Mouse (Mus musculus) left cerebral cortex, adult 18-20 months (tissue): ENCODE measurements around the gene Slc25a21. TPM values are rescaled to one million over a fixed set of nuclear protein-coding genes. Genes with fewer than 3 reads are reported as not detected.

ENCODE experiments used
- DNase-seq, 2 experiments: peaks; one replicate each; pipeline ENCODE4 v3.0.0; 2021 to 2022; ENCODE audit warnings: low spot score in 2 of 2, mixed read lengths in 1 of 2
- total RNA-seq, 2 experiments: library from RNA; stranded (reverse); gene quantifications; 2 replicates each; pipeline ENCODE4 v1.2.3; 2021

The Slc25a21 gene
- total RNA-seq, 2 experiments from 2014 or later = 0.89 to 0.95 TPM

DNA sequence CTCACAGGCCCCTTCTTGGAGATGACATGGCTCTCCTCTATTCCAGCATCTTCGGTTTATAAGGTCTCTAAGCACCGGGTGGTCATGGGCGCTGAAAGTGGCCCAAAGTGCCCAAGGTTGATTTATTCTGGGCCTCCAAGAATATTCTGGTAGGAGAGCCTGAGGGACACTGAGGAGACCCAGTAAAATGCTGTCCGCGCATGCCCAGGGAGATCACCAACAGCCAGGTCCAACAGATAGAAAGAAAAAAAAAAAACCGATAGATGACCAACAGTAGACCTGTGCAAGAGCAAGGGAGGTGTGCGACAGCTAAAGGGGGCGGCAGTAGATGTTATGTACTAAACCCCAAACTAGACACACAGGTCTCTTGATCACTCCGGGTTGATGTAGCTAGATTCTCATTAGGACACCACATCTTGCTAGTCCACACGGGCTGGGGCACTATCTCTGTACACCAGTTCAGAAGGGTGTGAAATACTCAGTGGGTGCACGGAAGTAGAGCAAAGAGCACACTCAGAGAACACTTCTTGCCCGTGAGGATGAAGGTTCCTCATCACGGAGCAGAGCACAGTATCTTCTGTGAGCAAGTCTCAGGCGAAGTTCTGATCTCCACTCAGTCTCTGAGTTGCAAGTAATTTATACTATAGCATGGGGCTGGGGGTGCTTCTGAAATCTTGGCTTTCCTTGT lies 503.7 kb downstream of the Slc25a21 start:
- DNase-seq = no peak

GRCm38 (mm10) chr12:56692536-56692935 lies 504.7 kb downstream of the Slc25a21 start:
- no peak for DNase-seq

DNA sequence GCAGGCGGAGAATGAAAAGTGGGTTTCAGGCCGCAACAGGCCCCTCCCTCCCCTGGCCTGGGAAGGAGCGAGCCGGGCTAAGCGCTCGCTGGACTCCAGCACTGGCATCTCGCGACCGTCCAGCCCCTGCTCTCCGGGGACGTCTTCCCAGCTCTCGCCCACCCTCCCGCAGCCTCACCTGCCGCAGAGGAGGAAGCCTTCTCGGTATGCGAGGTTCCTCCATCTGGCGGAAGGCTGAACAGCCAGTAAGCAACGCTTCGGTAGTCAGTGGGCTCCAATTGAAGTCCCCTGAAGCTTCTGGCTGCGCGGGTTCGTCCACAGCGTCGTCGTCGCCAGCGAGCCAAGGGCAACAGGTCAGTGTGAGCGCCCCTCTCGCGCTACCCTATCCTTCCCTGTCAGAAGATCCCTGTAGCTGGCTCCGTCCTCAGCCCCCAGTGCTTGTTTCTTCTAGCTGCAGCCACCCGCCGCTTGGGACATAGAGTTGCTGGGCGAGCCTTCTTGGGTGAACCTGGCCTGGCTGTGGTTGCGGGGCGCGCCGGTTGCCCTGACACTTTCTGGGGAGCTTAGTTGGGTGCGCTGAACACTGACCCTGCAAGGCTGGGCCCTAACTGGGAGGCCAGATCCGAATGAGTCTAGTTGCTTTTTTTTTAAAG lies 505.7 kb downstream of the Slc25a21 start, which contains the start of gene Pax9:
TSS of gene Pax9 (plus strand) at position 341 of the 653 bp plus-strand sequence.
- DNase-seq = no peak

DNA sequence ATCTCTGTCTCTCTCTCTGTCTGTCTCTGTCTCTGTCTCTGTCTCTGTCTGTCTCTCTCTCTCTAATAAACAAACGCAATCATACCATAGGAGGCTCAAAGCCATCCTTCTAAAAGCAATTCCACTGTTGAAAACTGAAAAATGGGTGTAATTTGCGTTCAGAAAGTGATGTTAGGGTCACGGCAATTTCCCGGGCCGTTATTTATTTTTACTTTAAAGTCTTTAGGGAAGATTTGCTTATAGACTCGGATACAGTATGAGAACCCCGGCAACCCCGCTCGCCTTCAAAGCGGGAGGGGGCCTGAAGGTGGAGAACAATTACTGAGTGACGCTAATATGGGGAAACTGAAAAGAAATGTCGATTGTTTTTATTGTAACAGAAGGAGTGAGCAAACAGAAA lies 506.3 kb downstream of the Slc25a21 start:
- no peak for DNase-seq

GRCm38 (mm10) chr12:56690366-56690765 lies 506.9 kb downstream of the Slc25a21 start:
- no peak for DNase-seq

- DNase-seq = no peak
Observed at GRCm38 (mm10) chr12:56689736-56690135, 507.5 kb downstream of the Slc25a21 start.

GRCm38 (mm10) chr12:56689331-56689730 lies 507.9 kb downstream of the Slc25a21 start:
- no peak for DNase-seq

DNA sequence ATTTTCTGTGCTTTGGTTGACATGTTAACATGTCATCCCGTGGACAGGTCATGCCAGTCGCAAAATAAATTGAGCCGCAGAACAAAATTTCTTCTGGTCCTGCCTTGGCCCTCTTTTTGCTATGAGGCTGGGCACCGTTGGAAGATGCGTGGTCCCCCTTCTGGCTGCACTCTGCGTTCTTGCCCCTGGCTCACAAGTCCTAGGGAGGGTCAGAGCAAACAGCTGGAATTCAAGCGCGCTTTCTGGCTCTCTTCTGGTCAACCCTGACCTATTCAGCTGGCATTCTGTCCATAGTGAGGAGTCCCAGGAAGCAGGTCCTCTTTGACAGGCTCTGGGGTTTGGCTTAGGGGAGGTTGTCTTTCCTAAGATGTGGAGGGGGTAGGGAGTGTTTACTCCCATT lies 508.4 kb downstream of the Slc25a21 start:
- no peak for DNase-seq

DNA sequence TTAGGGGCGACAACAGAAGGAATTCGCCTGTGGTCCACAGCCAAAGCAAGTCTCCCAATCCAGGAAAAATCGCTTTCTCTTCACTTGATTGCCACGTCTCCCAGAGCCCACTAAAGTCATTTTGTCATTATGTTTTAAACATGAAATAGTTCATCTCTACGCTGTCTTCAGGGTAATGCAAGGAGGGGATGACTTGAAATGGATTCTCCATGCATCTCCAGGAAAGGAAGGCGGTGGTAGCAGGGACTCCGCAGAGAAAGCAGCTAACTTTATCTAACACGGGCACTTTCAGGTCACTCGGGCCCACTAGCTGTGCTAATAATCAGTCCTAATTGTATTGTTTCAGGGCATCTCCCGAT lies 508.8 kb downstream of the Slc25a21 start:
- no peak for DNase-seq

DNA sequence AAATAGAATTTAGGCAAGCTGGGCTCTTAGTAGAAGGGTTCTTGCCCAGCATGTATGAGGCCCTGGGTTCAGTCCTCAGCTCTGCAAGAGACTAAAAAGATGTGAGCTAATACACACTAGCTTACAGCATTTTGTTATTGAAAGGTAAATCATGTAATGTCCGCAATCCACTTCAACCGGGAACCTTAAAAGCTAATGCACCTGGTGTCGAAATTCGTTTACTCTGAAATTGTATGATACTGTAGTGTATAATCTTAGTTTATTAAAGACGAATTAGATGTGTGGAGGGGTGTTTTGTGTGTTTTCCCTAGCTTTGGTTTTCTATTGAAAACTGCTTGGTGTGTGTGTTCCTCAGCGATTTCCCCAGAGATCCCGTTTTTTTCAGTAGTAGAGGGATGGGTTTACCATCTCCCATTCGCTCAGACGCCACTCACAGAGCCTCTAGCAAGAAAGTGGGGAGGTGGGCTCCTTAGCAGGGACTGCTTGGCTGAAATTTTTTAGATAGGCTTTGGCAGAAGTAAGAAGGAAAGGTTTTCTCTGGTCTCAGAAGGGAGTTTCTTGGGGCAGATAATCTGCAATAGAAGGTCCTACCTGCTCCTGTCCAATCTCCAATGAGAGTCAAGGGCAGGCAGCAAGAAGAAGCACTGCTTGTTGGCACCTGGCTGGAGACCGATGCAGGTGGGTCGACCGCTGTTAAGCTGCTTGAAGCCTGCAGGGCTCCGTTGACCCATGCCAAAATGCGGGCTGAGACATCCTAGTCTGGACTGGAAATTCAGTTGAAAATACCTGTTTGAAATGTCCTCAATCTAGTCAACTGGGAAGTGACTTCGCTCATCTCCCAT lies 509.4 kb downstream of the Slc25a21 start:
- DNase-seq = no peak

- DNase-seq = no peak
Observed at GRCm38 (mm10) chr12:56681096-56681811, 516.0 kb downstream of the Slc25a21 start.

GRCm38 (mm10) chr12:56677620-56678019 lies 519.7 kb downstream of the Slc25a21 start:
- no peak for DNase-seq

- DNase-seq = no peak
Observed at GRCm38 (mm10) chr12:56674726-56675125, 522.5 kb downstream of the Slc25a21 start.

- no peak for DNase-seq
Observed at GRCm38 (mm10) chr12:56670795-56671194, 526.5 kb downstream of the Slc25a21 start.

DNA sequence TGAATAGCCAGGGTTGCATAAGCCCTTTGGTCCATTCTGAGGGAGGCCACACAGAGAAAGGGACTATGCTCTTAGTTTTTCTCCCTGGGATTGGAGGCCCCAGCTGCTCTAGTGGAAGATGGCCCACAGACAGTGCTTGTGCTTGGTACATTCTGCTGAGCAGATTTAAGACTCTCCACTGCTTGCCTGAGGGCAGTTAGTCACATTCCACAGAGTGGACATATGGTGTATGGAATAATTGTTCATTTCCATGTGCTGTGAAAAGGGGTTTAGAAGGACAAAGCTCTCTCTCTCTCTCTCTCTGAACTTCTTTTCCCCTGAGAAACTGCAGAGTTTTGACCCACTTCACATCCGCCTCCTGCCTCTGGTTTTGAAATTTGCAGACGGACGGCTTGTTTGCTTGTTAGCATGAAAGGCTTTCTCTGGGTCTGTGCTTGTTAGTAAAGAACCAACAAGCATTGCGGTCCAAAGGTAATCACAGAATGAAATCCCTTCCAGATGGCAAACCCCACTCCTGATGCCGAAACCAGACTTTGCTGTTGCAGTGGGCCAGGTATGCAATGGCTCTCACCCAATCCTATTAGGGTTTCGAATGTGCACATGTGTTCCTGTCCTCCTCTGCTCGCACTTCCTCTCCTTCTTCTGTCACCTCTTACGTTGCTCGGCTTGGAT lies 527.7 kb downstream of the Slc25a21 start:
- DNase-seq = no peak

Other genes starting within 250 kb of the Slc25a21 start
- gene Prps1l3, start 32.9 kb upstream of the Slc25a21 start, total RNA-seq = 10 to 100 TPM; 15.9 to 16.5 TPM
- 1 to 10 TPM; 5.2 to 7.0 TPM for gene Mipol1, start 33.0 kb upstream of the Slc25a21 start, total RNA-seq